Comparison of ENCODE assay signal across 13 mouse cellular contexts in the genomic region with DNA sequence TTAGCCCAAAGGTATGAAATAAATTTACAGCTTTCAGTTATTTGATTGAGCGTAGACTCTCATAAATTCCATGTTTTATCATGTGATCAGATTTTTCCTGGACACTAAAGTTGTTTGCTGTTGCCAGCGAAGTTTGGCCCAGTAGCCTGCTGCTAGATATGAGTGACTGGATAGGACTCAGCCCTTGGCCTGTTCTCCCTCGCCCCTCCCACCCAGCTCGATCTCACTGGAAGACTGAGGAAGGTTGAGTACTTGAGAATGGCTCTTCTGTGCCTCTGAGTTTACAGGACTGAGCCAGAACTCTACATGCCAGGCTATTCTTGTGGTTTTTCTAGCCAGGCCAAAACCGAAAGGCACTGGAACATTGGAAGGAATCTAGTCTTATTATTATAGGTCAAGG.
A peak's percentile ranks its signal among the peaks of the same experiment; 100 is the strongest.
DNase-seq lines count a peak whose midpoint lies in the region; ATAC-seq and TF ChIP-seq lines count a peak whose summit lies in the region.
"Had no signal": no experiment of that assay in that cellular context is flagged by ENCODE, and none has a peak within 500 bp of the region (broad histone marks: within the 10 kb centered on the region; RNA-seq: fewer than 3 reads in every experiment).

No protein-coding gene starts in this region.

- intact Hi-C loops in heart, adult 2 months (cut with DNase I) = no loop called here
- intact Hi-C loops in gastrocnemius, postnatal 36 days (cut with DNase I) = no loop called here

- H3K9ac ChIP-seq in heart, adult 2 months (ENCODE audit: low read depth, low read length) = no peak overlapping the region
- H3K9ac ChIP-seq: forebrain, embryonic 12.5 days; liver, embryonic 12.5 days had no signal

- no peaks in the 10 kb centered on the region; the same call in 1 of the 2 replicates for H3K4me1 ChIP-seq in heart, adult 2 months (ENCODE audit: control insufficient read depth, insufficient read depth, low read length)
- 0 out of 2 replicates have a peak, but pooled peaks cover 4% of the 10 kb centered on the region for H3K4me1 ChIP-seq in heart, embryonic 10.5 days
- H3K4me1 ChIP-seq: forebrain, embryonic 12.5 days; liver, embryonic 12.5 days had no signal

- TF ChIP-seq CTCF in heart, adult 2 months (IDR thresholded peaks at IDR 0.05) = no peak

- no peaks in the 10 kb centered on the region for H3K36me3 ChIP-seq in heart, adult 2 months (ENCODE audit: control insufficient read depth, insufficient read depth, low read length)
- no peaks in the 10 kb centered on the region for H3K36me3 ChIP-seq in heart, embryonic 10.5 days
- H3K36me3 ChIP-seq: forebrain, embryonic 12.5 days; liver, embryonic 12.5 days had no signal

- H3K27me3 ChIP-seq in heart, adult 2 months (ENCODE audit: control insufficient read depth, insufficient read depth, low read length) = no peaks in the 10 kb centered on the region
- H3K27me3 ChIP-seq in heart, embryonic 10.5 days (ENCODE audit: insufficient read depth, poor library complexity, severe bottlenecking) = no peaks in the 10 kb centered on the region
- H3K27me3 ChIP-seq: forebrain, embryonic 12.5 days; liver, embryonic 12.5 days; megakaryocyte, embryonic 14.5 days had no signal

- 57% methylated on average over 5 of the region's 5 CpGs for WGBS in heart, adult 2 months
- WGBS in heart, embryonic 10.5 days = 84% methylated on average over 5 of the region's 5 CpGs

- no peak for ATAC-seq in granulocyte monocyte progenitor cell, adult 5-6 weeks (replicated peaks; ENCODE audit: poor library complexity, severe bottlenecking)
- ATAC-seq: liver, embryonic 12.5 days had no signal

- no peak for TF ChIP-seq EP300 in heart, adult 2 months (IDR thresholded peaks at IDR 0.05; ENCODE audit: insufficient read depth, low read depth, low read length)

- H3K79me2 ChIP-seq in heart, adult 2 months (replicated peaks; ENCODE audit: control insufficient read depth, insufficient read depth, low read length) = no peaks in the 10 kb centered on the region

- H3K9me3 ChIP-seq in heart, embryonic 10.5 days = no peaks in the 10 kb centered on the region
- H3K9me3 ChIP-seq: forebrain, embryonic 12.5 days; liver, embryonic 12.5 days; megakaryocyte, embryonic 14.5 days had no signal

- H3K27ac ChIP-seq in heart, adult 2 months = no peak overlapping the region
- H3K27ac ChIP-seq in heart, embryonic 10.5 days = no peak overlapping the region
- H3K27ac ChIP-seq: forebrain, embryonic 12.5 days; liver, embryonic 12.5 days; stomach, postnatal 0 days had no signal

- DNase-seq in heart, adult 2 months = peak; percentile 53 to 73
- DNase-seq in heart, embryonic 10.5 days (ENCODE audit: low spot score) = no peak
- peak; percentile 16 to 33 for DNase-seq in adrenal gland, postnatal 36 days
- peak; percentile 42 to 53 for DNase-seq in gastrocnemius, postnatal 36 days
- DNase-seq in lung, postnatal 10 days = peak; percentile 68
- no peak for DNase-seq in thymus, adult 18-20 months
- DNase-seq: cerebellum, adult 9-10 months; kidney, postnatal 14 days had no signal

- no peak overlapping the region for H3K4me3 ChIP-seq in heart, adult 2 months
- no peak overlapping the region for H3K4me3 ChIP-seq in heart, embryonic 10.5 days
- H3K4me3 ChIP-seq: forebrain, embryonic 12.5 days; liver, embryonic 12.5 days; megakaryocyte, embryonic 14.5 days had no signal

- TF ChIP-seq POLR2A in heart, adult 2 months (IDR thresholded peaks at IDR 0.05; ENCODE audit: insufficient read depth, low read depth, low read length) = no peak

Comparison
In these comparisons a context has a peak if more than half of its experiments do, and no peak if none do; other contexts are left out.
1. DNase-seq: peak in heart, adult 2 months (2 of 2), adrenal gland, postnatal 36 days (2 of 2), gastrocnemius, postnatal 36 days (2 of 2) and lung, postnatal 10 days (single experiment); none in heart, embryonic 10.5 days (single experiment) and thymus, adult 18-20 months (0 of 2).